Mouse (Mus musculus): ENCODE data around the gene Cradd.

DNA sequence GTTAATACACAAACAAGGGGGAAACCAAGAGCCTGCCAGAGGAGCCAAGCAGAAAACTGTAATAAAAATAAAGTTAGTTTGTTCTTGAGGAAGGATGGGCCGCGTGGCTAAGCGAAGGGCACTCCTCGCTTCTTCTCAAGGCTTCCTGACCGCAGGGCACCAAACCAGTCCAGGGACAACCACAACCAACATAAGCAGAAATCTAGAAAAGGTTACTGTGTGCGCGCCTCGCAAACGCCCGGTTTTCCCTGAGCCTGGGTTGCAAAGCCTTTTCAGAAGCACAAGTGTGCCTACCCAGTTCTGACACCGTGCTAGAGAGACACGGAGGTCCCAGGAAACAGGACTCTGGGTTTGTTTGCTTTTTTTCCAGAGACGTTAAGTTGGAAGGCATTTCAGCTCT, 4.9 kb downstream of the Cradd start:
- TF ChIP-seq CTCF (IDR thresholded peaks at IDR 0.05; ENCODE audit: low read depth) (no peak), EP300 (optimal IDR thresholded peaks at IDR 0.05) (no peak)
